Mouse (Mus musculus) spleen, adult 18-20 months (tissue): Measurements from ENCODE around the gene Gm36245.
"Not testable (repeated sequence)": the region's sequence is repeated elsewhere in the genome, so short reads cannot be mapped to it uniquely, and the experiment has no call there.

Source experiments
- DNase-seq, 2 experiments: peaks; one replicate each; pipeline ENCODE4 v3.0.0; 2022; ENCODE audit warnings: mixed read lengths in 2 of 2

Gm36245 gene

DNA sequence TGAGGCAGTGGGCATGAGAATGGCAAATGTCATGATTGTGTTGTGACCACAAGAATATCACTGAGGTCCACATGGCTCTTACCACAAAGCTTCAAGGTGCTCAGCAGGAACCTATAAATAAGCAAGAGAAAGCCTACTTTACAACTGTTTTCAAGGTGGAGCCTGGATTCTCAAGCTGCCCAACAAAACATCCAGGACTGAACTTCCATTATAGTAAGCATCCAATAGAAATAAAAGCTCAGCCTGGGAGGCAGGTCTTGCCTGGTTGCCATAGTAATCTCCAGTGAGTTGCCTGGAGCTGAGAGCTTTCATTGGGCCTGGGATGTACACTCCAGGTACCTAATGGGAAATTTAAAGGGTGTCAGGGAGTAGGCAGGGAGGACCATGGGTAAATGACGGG is at the start of gene Gm36245:
Gm36245 (plus strand) TSS at position 301 of the 400 bp plus-strand sequence.
- no peak for DNase-seq

- no peak for DNase-seq
Observed at GRCm38 (mm10) chr15:77561792-77562191, 37.3 kb upstream of the Gm36245 start, which contains the start of gene 1700025B11Rik. Gene 1700025B11Rik (minus strand): TSS chr15:77561892.

DNA sequence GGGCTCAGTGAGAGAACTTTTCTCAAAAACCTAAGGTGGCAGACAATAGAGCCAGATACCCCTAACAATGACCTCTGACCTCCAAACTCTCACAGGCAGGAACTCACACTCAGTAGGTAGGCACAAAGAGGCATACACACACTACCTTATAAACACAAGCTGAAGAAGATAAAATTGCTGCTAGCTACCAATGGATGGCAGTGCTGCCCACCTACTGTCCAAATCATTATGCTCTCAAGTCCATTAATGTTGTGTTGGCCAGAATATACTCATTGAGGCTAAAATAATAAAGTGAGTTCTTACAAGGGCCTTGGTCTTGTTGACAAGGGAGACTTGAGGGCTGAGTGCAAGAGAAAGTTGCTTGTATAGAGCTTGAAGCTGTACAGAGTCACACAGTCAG is 35.8 kb upstream of the Gm36245 start:
- DNase-seq, result no peak

DNA sequence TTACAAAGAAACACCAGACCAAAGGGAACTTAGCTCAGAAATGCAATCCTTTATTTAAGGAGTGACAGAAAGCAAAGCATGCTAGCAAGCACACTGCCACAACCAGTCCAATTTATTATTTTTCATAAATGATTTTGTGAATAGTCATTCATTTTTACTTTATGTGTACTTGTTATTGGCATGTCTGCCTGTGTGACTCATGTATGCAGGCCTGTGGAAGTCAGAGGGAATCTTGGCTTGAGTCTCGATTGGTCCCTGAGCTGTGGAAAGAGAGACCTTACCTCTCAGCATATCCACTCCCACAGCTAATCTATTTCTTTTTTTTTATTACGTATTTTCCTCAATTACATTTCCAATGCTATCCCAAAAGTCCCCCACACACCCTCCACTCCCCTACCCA is 20.3 kb upstream of the Gm36245 start:
- DNase-seq, result no peak

DNA sequence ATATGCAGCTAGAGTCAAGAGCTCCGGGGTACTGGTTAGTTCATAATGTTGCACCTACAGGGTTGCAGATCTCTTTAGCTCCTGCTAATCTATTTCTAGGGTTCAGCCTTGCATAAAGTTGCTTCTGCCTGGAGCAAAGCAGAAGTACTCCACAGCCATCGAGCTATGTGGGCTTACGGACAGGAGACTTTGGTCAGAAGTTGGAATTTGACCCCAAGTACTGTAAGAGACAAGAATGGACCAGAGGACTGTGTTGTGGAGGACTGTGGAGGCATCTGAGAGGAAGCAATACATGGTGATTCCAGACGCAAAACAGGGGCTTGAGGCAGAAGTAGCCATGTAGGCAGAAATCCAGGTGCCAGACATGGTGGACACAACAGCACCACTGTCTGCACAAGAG is 19.7 kb upstream of the Gm36245 start:
- no peak for DNase-seq

GRCm38 (mm10) chr15:77581681-77582080 is 17.4 kb upstream of the Gm36245 start:
- DNase-seq, result no peak

DNA sequence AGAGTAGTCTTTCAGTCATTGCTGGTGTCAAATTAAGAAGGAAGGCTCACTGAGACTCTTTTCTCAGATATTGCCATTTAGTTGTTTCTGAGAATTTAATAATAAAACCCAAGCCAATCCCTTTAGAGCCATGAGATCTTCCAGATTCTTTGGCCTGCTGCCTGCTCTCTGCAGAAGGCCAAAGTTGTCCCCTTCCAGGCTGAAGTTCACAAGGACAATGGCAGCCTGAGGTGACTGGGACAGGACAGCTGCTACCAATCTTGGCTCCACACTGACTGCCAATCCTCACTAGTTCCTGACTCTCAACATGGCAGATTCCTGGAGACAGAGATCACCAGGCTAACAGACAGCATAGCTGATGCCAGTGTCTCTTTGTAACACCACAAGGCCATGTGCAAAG is 12.0 kb upstream of the Gm36245 start:
- no peak for DNase-seq

GRCm38 (mm10) chr15:77588981-77589380 is 10.1 kb upstream of the Gm36245 start:
- no peak for DNase-seq

DNA sequence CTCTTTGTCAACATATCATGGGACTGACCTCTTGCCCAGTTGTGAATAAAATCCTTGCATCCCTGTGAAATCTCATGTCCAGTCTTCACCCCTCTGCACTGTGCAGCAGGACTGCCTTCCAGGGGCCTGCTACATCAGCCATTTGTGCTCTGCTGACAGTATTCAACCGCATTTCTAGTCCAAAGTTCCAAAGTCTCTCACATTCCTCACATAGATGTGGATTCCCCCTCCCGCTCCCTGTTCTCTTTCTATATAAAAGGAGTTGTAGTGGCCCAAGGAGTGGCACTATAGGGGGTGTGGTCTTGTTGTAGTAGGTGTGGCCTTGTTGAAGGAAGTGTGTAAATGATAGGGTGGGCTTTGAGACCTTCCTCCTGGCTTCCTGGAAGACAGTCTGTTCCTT is 8.2 kb upstream of the Gm36245 start:
- DNase-seq, result no peak

GRCm38 (mm10) chr15:77593557-77593956 is 5.5 kb upstream of the Gm36245 start:
- DNase-seq, result no peak

DNA sequence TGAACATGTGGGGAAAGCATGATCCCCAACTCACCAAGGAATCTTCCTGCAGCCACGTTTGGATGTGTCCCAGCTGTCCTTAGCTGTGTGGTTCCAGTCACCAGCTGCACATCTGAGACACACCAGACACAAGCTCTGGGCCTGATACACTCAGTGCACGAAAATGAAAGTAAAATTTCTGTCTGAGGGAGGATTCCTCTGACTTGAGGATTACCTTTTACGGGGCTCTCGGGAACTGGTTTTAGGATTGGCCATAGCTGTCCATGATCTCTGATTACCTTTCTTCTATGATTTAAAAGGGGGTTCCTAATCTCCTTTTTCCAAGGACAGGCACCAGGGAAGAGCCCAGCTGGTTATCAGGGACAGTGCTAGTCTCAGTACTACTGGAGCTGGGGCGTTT is 3.1 kb upstream of the Gm36245 start, which contains the start of gene Apol10b:
Apol10b (minus strand) TSS at position 165 of the 400 bp plus-strand sequence.
- DNase-seq, result no peak

DNA sequence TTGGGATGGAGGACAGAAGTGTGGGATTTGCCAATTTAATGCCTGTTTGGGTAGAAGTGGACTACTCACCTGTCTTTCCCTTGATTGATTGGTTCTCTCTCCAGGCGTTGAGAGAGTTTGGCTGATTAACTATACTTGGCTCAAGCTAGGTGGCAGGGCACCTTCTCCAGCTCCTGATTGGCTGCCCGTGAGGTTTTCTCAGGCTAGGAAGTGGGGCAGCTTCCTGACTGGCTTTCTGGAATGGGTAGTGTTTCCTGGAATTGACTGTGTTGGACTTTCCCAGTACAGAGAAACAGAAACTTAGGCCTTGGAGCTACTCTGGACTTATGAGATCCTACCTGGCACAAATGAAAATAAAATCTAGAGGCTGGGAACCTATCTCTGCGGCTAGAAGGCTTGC is 629 bp upstream of the Gm36245 start:
- no peak for DNase-seq

GRCm38 (mm10) chr15:77606069-77606468 is 7.0 kb downstream of the Gm36245 start:
- no peak for DNase-seq

- no peak for DNase-seq
Observed at GRCm38 (mm10) chr15:77624710-77625109, 25.7 kb downstream of the Gm36245 start.

DNA sequence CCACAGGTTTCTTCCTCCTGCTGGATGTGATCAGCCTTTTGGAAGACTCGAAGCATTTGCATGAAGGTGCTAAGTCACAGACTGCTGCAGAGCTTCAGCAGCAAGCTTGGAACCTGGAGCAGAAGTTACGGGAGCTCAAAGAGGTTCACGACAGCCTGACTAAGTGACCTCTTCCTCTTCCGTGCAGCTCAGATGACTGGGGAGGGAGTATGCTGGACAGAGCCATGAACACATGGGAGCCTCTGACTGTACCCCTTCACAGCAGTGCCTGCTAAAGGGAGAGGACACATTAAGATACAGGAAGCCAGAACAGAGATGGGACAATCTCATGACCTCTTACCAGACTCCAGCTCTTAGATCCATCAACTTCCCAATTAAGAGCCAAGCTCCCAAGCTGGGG is 27.4 kb downstream of the Gm36245 start:
- not testable (repeated sequence) for DNase-seq

GRCm38 (mm10) chr15:77628647-77629046 is 29.6 kb downstream of the Gm36245 start:
- DNase-seq, result not testable (repeated sequence)

DNA sequence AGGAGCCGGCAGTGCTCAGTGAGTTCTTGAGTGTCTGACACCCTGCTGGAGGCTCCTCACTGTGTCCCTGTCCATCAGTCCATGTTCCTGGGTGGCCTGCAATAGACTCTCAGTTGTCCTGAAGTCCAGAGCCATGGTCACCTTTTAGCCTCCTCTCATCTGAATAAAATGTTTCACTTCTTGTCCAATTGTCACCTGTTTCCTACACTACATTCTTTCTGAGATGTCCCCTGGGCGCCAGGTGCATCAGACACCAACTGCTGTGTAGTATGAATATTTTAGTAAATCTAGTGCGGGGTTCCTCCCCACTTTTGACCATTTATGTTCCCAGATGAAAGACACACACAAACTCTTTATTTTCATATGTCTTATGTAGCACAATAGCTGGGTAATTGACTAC is 30.8 kb downstream of the Gm36245 start:
- DNase-seq, result not testable (repeated sequence)

- DNase-seq, result not testable (repeated sequence)
Observed at GRCm38 (mm10) chr15:77643176-77643575, 44.1 kb downstream of the Gm36245 start, which contains the start of gene Apol11b. Gene Apol11b (minus strand): TSS chr15:77643286.

DNA sequence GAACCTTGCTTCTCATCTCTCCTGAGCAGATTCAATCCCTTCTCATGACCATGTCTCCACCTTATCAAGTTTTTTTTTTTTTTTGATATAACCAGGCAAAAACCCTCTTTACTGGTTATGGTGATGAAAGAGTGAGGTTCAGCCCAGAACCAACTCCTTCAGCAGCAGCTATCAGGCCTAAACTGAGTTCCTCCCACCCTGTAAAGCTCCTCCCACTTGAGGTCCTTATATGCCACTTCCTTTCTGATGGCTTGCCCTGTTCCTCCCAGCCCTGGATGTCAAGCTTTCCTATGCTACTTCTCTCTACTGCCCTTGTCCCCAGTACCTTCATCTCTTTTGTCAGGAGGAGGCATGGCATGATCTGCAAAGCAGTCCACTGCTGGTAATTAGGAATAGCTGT is 52.1 kb downstream of the Gm36245 start:
- DNase-seq, result not testable (repeated sequence)
